Mouse (Mus musculus) left cerebral cortex, postnatal 10 days (tissue): ENCODE data around the gene Gm14085. TPM values are rescaled to one million over a fixed set of nuclear protein-coding genes. Genes with fewer than 3 reads are reported as not detected.
"Not testable (repeated sequence)": the region's sequence is repeated elsewhere in the genome, so short reads cannot be mapped to it uniquely, and the experiment has no call there.

ENCODE experiments used
- DNase-seq, 2 experiments: peaks; one replicate each; pipeline ENCODE4 v3.0.0; 2021 to 2022; ENCODE audit warnings: low spot score in 2 of 2, mixed read lengths in 1 of 2; ENCODE audit errors: extremely low spot score in 1 of 2
- intact Hi-C: fragments of 180-260 bp; cut with DNase I; formaldehyde crosslinking; loops from one replicate; pipeline ENCODE4 v1.15.1; 2025
- total RNA-seq, 2 experiments: library from RNA; stranded (reverse); gene quantifications; 2 replicates each; pipeline ENCODE4 v1.2.3; 2021

Gm14085 gene
- total RNA-seq, result not detected

DNA sequence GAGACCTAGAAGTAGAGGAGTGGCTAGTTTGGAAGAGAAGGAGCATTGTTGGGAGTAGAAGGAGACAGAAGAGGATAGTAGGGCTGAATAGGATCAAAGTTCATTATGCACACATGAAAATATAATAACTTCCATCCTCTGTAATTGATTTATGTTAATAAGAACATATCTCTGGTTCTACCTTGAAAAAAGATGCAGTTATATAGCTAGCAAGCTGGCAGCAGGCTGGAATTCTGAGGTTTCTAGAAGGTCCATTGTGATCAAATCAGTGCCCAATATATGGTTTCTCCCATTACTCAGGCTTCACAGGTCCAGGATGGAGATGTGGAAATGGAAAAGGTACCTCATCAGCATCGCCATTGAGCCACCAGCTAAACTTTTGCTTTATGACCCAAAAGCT is at the start of gene Gm14085:
TSS of gene Gm14085 (plus strand) at position 301 of the 400 bp plus-strand sequence.
- DNase-seq, result no peak
- intact Hi-C loops, result no loop called here

DNA sequence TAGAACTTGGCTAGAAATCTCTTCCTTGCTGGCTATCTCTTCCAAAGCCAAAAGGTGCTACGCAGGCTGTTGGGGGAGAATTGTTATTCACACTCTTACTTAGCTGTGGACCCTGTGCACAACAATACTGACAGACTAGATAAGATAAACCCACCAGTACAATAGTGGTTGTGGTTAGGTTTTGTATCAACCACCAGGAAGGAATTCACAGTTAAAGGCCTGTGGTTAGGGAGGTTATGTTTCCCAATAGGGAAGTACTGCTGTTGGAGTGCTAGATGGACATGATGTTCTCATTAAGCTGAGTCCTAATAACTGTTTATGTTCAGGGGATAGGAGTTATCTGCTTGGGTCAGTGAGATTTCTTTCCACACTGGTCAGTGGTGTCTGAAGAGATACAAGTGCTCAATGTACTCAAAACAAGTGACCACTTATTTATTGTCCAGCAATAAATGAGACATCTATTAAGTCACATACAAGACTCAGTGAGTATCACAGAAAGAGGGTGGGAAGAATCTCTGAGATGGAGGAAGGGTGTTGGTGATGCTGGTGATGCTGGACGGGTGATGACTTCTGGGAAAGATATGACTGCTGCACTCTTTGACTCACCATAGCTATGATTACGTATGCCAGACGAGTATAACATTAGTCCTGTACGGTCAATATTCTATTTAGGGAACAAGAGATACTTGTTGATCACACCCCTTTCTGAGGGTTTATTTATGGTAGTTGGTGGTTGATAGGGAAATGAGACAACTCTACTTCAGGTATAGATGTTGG is 45.8 kb upstream of the Gm14085 start:
- intact Hi-C loops, DNase-seq: not testable (repeated sequence)

DNA sequence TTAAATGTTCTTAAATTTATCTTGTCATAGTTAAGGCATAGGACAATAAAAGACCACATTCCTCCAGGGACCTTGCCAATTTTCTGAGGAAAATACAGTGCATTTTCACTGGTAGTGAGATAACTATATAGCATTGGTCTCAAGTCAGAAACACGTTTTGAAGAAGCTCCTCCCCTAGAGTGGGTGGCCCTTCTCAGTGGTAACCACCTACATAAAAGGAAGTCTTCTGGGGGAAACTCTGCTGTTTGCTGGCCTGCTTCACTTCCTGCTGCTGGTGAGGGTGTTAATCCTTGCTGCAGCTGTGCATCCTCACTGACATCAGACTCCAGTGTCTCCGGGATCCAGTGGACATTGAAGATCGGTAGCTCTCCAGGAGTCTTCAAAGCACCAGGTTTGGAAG is 44.2 kb upstream of the Gm14085 start:
- DNase-seq, intact Hi-C loops: not testable (repeated sequence)

DNA sequence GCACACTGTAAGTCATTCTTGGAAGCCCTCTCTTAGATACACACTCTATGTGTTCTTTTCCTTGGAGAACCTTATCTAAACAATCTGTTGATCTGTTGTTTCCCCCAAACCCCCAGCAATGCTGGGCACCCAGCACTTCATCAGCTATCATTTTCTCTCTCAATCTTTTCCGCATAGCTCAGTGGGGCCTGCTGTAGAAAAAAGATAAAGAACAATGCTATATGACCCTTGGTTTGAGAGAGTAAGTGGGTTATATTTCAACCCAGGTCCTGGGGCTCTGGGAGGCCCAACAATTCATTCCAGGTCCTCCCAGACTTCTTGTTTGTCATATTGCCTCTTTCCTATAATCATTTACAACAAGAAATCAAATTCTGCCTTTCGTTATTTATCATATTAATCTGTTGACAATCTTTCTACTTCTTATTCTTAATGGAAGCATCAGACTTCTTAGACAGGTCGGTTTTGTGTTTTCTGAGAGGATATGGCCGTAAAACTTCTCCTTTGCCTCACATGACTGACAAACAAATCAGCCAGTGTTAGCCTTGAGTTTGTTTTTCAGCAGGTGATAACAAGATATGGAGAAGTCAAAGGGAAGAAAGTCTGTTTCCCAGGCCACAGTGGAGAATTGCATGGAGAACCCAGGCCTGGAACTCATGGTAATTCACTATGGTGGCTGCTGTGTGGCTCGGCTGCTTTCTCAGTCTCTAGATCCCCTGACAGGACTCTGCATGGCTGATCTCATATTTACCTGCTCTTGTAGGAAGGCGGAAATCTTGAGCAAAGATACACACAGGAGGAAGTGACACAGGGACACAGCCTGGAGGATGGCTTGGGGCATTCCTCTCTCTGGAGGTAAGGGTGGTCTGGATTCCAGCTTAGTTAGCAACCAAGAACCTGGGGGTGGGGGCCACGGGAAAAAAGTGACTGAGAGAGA is 43.5 kb upstream of the Gm14085 start:
- DNase-seq, result no peak
- intact Hi-C loops, result no loop called here

GRCm38 (mm10) chr2:122450351-122450750 is 34.4 kb upstream of the Gm14085 start:
- no peak for DNase-seq
- intact Hi-C loops, result loop anchor here (10.0 kb wide), 1 partner anchor 64 kb away; no protein-coding TSS in a partner anchor

DNA sequence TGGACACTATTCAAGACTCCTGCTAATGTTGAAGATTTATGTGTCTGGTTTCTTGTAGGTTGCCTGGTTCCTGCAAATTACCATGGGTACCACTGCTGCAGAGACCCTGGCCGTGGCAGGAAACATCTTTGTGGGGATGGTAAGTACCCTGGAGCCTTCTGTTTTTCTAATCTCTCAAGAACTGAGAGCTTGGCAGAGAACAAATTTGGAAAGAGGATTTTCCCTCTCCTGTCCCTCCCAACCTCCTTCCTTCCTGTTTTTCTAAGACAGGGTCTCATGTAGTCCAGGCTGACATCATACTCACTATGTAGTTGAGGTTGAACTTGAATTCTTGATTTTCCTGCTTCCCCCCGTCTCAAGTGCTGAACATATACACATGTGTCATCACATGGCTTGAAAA is 32.3 kb upstream of the Gm14085 start:
- no peak for DNase-seq
- intact Hi-C loops, result loop anchor here (10.0 kb wide), 1 partner anchor 62 kb away; no protein-coding TSS in a partner anchor

DNA sequence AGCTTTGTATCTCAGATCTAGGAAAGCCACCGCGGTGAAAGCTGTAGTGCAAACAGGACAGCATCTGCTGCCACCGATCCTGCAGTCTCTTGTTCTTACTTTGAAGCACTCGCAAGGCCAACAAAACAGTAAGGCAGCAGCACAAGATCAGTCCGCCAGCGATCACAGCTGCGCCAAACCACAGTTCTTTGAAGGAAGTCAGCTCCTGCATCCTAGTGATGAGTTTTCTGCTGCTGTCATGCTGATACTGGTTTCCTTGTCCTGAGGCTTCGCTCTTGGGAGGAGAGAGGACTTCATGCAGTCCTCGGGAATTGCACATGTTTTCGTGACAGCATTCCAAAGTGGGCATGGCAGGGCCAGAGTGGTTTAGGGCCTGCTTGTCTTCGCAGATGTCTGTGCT is 17.8 kb upstream of the Gm14085 start:
- DNase-seq, result no peak
- intact Hi-C loops, result loop anchor here (5.0 kb wide), 1 partner anchor 85 kb away; no protein-coding TSS in a partner anchor

GRCm38 (mm10) chr2:122467351-122468013 is 17.3 kb upstream of the Gm14085 start:
- DNase-seq, result peak; percentile 71 to 95
- intact Hi-C loops, result loop anchor here (5.0 kb wide), 1 partner anchor 85 kb away; no protein-coding TSS in a partner anchor

- no peak for DNase-seq
- intact Hi-C loops, result loop anchor here (5.0 kb wide), 1 partner anchor 87 kb away; no protein-coding TSS in a partner anchor
Observed at GRCm38 (mm10) chr2:122469221-122469620, 15.5 kb upstream of the Gm14085 start.

DNA sequence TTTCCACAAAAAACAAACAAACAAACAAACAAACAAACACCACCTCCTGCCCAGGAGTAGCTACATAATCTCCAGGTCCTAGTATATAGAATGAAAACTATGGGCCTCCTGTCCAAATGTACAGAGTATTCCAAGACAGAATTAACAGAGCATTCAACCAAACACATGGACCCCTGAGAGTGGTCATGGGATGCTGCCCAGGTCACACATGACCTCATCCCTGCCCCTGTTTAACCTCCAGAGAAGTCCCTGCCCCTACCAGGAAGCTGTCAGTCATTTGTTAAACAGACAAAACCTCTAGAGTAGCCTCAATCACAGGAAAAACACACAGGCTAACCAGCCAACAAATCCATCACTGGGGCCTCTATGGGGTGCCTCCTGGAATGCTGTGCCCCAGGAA is 8.2 kb upstream of the Gm14085 start:
- no peak for DNase-seq
- intact Hi-C loops, result no loop called here

GRCm38 (mm10) chr2:122483787-122484186 is 954 bp upstream of the Gm14085 start:
- DNase-seq, intact Hi-C loops: not testable (repeated sequence)

- intact Hi-C loops, DNase-seq: not testable (repeated sequence)
Observed at GRCm38 (mm10) chr2:122485654-122486053, 913 bp downstream of the Gm14085 start.

DNA sequence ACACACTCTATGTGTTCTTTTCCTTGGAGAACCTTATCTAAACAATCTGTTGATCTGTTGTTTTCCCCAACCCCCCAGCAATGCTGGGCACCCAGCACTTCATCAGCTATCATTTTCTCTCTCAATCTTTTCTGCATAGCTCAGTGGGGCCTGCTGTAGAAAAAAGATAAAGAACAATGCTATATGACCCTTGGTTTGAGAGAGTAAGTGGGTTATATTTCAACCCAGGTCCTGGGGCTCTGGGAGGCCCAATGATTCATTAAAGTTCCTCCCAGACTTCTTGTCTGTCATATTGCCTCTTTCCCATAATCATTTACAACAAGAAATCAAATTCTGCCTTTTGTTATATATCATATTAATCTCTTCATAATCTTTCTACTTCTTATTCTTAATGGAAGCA is 1.4 kb downstream of the Gm14085 start:
- DNase-seq, intact Hi-C loops: not testable (repeated sequence)

DNA sequence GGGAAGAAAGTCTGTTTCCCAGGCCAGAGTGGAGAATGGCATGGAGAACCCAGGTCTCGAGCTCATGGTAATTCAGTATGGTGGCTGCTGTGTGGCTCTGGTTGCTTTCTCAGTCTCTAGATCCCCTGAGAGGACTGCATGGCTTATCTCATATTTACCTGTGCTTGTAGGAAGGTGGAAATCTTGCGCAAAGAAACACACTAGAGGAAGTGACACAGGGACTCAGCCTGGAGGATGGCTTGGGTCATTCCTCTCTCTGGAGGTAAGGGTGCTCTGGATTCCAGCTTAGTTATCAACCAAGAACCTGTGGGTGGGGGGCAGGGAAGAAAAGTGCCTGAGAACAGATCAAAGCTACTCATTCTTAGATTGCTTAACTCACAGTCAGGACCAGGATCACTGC is 1.9 kb downstream of the Gm14085 start:
- intact Hi-C loops, result no loop called here
- DNase-seq, result no peak

- intact Hi-C loops, DNase-seq: not testable (repeated sequence)
Observed at GRCm38 (mm10) chr2:122529696-122530095, 45.0 kb downstream of the Gm14085 start.

- DNase-seq, result peak; percentile 14 to 20
- intact Hi-C loops, result no loop called here
Observed at GRCm38 (mm10) chr2:122531290-122531689, 46.5 kb downstream of the Gm14085 start.

DNA sequence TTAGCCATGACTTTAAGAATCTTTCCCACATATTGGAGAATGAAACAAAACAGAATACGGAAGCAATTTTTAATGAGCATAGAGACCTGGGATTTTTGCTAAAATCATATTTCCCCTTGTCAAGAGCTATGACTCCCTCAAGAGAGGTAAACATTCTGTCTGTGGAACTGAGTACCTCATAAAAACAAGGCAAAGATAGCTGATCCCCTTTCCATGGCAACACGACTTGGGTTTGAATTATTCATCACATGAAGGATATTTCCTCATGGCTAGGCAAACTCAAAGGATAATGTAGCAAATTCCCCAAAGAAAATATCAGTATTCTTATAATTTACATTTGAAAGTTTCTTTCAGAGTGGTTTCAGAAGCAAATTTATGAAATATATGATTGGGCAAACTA is 47.0 kb downstream of the Gm14085 start:
- DNase-seq, result no peak

GRCm38 (mm10) chr2:122532136-122532801 is 47.5 kb downstream of the Gm14085 start:
- intact Hi-C loops, result no loop called here
- DNase-seq, result no peak

More for the DNA sequence above, 47.0 kb downstream of the Gm14085 start:
- intact Hi-C loops, result no loop called here
